Mouse (Mus musculus): ENCODE measurements around the gene Vmp1.
A peak's percentile ranks its signal among the peaks of the same experiment; 100 is the strongest.

Gene Vmp1

DNA sequence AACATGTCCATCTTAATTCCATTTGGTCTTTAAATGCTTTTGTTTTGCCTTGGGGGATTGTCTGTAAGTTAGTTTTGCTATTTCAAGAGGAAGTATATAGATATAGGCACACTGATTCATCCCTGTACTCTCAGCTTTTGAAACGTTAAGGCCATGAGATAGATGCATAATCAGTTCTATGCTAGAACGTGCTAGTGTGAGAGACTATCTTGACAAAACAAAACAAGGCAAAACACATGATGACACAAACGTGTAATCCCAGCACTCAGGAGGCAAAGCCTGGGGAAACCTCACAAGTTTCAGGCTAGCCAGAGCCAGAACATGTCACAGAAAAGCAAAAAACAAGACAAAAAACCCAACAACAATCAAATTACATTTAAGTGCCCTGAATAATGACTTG lies 10.9 kb downstream of the Vmp1 start:
- DNase-seq (ENCODE audit: low read depth, low spot score) = no peak

DNA sequence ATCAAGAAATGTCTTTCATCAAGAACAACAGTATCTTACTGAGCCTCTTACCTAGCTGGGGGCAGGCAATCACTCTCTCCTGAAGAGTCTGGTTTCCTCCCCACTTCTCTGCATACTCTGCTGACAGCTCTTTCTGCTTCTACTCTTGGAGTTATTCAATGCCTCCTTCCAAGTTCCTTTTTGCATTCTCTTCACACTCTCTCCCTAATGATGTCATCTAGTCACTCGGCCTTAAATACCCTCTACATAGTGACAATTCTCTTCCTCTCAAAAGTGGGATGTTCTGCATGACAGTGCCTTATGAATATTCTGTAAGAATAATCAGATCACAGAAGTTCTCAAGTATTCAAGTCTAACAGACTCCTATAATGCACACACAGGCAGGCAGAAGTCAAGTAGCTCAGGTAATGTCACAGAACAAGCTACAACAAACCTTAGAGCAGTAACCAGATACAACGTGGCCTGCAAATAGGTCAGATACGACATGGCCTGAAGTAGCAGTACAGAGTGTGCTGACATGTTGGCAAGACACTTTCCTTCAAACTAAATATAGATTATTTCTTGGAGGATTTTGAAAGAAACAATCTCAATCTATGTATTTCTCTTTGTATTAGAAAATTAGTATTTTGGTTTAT lies 12.5 kb downstream of the Vmp1 start:
- no peak for DNase-seq (ENCODE audit: low read depth, low spot score)

GRCm38 (mm10) chr11:86668169-86668568 lies 15.5 kb downstream of the Vmp1 start:
- no peak for DNase-seq (ENCODE audit: low read depth, low spot score)

DNA sequence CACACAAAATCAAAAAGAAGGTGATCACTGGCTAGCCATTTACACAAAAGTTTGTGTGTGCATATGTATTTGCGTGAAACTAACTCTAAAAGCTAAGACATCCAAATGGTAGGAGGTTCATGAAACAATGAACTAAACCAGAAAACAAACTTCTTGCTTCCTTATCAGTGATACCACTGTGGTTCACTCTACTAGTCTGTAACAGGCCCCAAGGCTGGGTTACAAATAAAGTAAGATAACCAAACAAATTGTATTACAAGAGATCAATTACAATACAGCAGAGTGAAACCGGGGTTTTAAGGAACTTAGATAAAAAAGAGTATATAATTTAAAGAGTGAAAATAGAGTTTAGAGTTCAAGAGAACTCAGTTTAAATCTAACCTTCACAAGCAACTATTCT lies 16.1 kb downstream of the Vmp1 start:
- no peak for DNase-seq (ENCODE audit: low read depth, low spot score)

DNA sequence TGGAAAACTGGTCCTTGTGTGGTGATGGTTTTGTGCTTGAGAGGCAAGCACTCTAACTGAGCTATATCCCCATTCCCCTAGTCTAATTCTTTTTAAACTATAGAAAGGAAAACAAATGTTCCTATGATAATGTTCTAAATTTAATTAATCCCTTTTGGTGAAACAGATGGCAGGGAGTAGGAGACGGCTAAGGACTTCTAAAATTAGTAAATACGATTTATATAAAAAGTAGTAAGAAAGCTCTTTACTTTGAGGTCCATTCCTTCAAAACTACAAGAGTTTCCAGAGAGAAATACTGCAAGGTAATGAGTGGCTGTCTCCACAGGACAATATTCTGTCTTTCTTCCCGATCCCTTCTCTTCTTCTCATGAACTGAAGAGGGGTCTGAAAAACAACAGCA lies 19.2 kb downstream of the Vmp1 start:
- DNase-seq (ENCODE audit: low read depth, low spot score) = no peak

DNA sequence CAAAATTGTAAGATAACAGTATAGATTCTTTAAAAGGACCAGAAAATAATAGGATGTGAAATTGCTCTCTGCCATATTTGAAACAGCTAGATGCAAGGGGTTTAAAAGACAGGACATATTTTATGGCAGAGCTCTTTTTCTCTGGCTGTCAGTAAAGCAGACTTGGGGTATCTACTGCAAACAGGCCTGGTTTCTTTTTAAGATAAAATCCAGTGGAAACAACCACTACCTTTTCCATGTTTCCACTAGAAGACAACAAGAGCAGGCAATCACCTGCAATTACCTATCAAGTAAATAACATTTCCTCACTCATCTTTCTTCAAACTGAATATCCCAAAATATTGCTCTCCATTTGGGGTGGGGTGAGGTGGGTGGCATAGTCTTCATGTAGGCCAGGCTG lies 19.7 kb downstream of the Vmp1 start:
- DNase-seq (ENCODE audit: low read depth, low spot score) = no peak

DNA sequence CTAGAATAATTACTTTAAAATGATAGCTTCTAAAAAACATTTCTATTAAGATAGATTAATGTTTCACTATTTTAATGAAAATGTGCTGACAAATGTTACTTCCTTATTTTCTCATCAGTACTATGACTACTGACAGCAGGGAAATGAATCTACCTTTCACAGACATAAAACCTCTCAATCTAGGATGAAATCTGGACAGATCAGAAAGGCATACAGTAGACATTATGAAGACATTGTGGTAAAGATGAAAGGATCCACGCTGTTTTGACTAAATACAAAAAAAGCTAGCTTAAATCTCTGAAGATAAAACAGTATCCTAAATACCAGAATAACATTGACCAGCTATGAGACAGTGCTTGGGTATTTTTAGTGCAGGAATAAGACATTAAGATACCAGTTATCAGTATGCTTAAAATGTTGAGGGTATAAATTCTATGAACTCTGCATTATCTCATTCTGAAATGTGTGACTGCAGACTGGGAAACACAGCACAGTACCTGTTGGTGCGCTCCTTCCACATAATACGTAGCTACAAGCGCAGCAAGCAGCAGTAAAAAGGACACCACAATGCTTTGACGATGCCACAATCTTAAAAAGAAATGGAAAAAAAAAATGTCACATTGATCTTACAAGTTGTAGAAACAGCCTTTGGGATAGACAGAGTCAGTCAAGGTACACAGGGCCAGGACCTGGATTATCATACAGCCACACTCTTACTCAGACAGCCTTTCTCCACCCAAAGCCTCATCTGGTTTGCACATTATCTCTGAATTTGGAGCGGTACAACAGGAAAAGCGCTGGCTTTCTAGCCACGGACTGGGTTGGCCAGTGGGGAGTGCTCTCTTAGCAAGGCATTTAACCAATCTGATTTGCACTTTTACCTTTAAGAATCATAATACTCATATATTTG lies 20.4 kb downstream of the Vmp1 start:
- no peak for DNase-seq (ENCODE audit: low read depth, low spot score)

DNA sequence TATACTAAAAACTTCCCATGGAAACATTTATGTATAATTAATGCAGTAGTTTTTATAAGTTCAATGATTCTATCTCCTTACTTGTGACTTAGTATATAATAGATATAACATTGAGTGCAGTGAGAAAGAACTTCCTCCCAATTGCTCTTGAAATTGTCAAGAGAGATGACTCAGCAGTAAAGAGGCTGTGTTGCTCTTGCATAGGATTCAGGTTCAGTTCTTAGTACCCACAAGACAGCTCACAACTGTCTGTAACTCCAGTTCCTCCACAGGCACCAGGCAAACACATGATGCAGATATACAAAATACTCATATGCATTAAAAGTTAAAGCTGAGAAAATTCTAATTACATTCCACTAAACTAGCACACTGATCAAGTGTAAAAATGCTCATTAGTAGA lies 25.8 kb downstream of the Vmp1 start:
- no peak for DNase-seq (ENCODE audit: low read depth, low spot score)

- no peak for DNase-seq (ENCODE audit: low read depth, low spot score)
Measured at GRCm38 (mm10) chr11:86656849-86657567, 26.6 kb downstream of the Vmp1 start.

DNA sequence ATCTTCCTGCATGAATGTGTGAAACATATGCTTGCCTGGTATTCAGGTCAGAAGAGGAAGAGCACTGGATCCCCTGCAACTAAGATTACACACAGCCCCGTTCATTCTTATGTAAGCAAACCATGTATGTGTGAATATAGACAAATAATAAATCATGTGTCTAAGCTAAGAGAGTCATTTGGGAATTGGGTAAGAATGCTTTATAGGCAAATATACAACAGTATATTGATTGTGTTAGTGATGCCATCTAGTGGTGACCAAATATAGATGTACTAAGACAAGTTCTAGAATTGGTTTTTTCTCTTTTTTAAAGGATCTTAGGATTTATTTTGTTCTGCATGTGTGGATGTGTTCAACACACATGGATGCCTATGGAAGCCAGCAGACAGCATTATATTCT lies 28.0 kb downstream of the Vmp1 start:
- DNase-seq (ENCODE audit: low read depth, low spot score) = peak; percentile 42

DNA sequence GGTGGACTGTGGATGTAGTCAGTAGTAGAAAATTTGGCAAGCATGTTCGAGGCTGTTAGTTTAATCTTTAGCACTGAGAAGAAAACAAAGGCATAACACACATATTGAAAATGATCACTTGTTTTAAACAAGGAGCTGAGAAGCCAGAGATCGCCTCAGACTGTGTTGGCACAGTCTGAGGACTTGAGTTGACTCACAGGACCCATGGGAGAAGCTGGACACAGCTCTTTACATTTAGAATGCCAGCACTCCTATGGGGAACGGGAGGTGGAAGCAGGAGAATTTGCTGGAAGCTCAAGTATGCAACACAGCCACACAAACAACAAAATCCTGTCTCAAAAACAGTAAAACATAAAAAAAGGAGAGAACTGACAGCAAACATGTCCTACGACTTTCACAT lies 29.5 kb downstream of the Vmp1 start:
- DNase-seq (ENCODE audit: low read depth, low spot score) = no peak

- peak; percentile 65 for DNase-seq (ENCODE audit: low read depth, low spot score)
Measured at GRCm38 (mm10) chr11:86653446-86653845, 30.2 kb downstream of the Vmp1 start.

- no peak for DNase-seq (ENCODE audit: low read depth, low spot score)
Measured at GRCm38 (mm10) chr11:86652578-86652979, 31.1 kb downstream of the Vmp1 start.

DNA sequence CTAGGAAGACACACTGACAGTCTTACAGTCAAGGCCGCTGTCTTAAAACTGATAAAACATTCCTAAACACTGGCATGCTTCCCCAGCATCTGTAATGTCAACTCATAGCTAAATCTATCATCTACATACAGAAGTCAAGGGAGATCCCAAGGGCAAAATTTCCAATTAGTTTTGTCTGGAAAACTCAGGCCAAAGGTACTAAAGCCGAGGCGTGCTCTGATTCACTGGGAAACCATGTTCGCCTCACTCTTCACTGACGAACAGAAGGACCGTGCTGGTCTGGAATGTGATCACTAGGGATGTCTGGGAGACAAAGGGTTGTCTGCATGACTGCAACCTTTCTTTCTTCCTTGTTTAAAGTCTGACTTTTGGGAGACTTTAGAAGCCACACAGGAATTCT lies 33.0 kb downstream of the Vmp1 start:
- peak; percentile 20 for DNase-seq (ENCODE audit: low read depth, low spot score)

DNA sequence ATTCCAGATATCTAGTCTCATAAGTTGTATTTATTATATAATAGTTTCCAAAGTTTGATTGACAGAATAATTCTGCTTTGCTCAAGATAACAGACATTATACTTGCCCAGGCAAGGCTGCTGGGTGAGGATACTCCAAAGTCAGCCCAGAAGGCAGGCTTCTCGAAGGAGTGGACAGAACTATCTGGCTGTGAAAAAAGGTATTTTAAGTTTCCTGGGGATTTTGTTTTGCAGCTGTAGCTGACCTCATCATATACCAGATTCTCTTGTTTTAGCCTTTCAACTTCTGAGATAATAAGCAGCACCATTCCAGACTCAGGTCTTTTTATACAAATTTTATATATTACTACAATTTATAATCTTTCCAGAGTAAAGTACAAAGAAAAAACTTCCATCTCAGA lies 34.1 kb downstream of the Vmp1 start:
- no peak for DNase-seq (ENCODE audit: low read depth, low spot score)

DNA sequence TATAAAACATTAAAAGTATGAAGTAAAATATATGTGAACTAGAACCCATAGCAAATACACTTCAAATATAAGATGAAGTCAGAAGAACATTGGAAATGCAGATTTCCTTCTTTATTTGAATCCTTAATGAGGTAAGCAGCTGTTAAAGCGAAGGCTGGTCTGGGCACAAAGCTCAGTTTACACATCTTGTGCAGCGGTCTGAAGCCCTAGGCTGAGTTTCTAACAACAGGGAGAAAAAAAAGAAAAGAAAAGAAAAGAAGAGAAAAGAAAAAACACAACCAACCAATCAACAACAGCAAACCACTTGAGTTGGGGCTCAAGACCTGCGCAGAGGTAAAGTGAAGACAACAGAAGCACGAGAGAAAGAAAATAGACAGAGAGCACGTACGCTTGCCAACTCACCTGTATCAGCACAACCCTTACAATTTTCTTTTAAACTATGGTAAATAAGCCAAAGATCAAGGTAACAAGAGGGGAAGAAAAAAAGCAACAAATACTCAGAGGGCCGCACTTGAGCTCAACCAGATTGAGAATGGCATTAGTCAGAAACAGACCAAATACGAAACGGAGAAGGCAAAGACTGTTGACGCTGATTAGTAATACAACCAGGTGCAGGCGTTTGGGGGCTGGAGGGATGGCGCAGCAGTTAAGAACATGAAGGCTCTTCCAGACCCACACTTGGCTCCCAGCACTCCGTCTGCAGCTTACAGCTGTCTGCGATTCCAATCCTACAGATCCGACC lies 35.8 kb downstream of the Vmp1 start:
- DNase-seq (ENCODE audit: low read depth, low spot score) = no peak

DNA sequence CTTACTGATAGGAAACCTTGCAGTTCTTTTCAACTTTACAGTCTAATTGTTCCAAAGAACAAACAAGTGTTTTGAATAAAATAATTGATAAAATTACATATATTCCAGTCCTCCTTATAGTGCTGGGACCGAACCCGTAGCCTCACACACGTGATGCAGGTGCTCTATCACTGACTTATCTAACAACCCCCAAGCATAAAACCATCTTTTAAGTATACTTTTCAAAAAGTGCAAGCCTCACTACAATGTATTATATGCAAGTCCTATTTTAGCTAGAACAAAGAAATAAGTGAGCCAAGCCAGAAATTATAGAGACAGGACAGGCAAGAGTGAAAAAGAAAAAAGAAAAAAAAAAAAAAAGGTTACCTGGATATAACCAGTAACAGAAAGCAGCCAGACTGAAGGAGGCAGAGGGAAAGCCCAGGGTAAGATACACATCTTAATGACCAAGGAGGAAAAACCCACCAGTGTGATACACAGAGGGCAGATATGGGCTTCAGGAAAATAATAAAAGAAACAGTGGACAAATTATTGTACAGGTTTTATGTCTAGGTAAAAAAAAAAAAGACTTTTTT lies 36.7 kb downstream of the Vmp1 start:
- DNase-seq (ENCODE audit: low read depth, low spot score) = no peak

DNA sequence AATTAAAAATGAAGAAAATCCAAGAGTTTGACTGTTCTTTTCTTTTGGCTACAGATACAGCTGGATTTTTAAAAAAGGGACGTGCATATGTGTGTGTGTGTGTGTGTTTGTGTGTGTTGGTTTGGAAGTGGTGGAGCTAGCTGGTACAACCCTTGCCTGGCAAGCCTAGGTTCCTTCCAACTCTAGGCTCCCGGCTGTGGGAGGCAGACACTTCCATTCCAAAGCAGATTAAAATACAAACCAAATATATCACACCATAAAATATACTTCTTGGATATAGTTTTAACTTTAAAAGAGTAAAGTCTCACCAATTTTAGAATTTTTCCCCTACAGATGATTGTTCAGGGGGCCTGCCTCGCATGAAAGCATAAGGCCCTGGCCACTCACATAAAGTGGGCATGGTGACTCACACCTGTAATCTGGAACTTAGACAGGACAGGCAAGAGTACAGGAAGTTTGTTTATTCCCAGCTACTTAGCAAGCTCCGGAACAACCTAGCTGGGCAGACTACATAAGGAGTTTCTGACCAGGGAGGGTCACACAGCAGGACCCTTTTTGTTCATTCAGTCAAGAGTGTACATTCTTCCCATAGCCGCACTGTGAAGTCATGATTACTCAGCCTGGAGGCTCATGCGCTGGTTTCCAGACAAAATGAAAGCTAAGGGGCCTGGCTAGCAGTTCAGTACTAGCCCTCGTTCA lies 37.4 kb downstream of the Vmp1 start:
- DNase-seq (ENCODE audit: low read depth, low spot score) = peak; percentile 54

- no peak for DNase-seq (ENCODE audit: low read depth, low spot score)
Measured at GRCm38 (mm10) chr11:86644553-86644952, 39.1 kb downstream of the Vmp1 start.

- no peak for DNase-seq (ENCODE audit: low read depth, low spot score)
Measured at GRCm38 (mm10) chr11:86641714-86642113, 41.9 kb downstream of the Vmp1 start.

DNA sequence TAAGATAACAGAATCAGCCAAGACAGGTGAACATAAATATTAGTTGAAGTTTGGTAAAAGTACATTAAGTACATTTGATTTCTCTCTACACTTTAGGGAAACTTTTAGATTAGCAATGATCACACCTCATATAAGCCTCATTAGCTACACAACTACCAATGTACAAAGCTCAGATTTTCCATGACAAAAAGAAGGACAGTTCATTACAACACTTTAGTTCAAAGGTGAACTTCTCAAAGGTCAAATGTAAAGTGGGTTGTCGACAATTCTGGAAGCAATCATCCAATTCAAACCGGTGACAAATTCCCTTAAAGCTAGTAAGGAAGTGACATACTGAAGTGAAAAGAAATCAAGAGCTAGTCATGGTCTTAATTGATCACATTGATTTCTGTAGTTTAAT lies 45.9 kb downstream of the Vmp1 start:
- DNase-seq (ENCODE audit: low read depth, low spot score) = no peak

All from mesoderm, embryonic 11.5 days (tissue).